Mouse (Mus musculus) forebrain, embryonic 13.5 days (tissue): ENCODE results near the gene Vps36. TPM values are rescaled to one million over a fixed set of nuclear protein-coding genes. Genes with fewer than 3 reads are reported as not detected.

Source experiments
- ATAC-seq: fragments of 200-750 bp; cut with Nextera tagmentation; 2 replicates; pipeline ENCODE4 v1.8.0; 2017
- H3K27ac ChIP-seq: fragments of 300-500 bp; sonication (generic); 2 replicates; pipeline ENCODE4 v1.5.1; 2015; ENCODE audit warnings: inconsistent platforms, mild to moderate bottlenecking, moderate library complexity
- H3K27me3 ChIP-seq: fragments of 300-500 bp; sonication (generic); 2 replicates; pipeline ENCODE4 v1.6.1; 2015; ENCODE audit warnings: mild to moderate bottlenecking, inconsistent platforms
- H3K36me3 ChIP-seq: fragments of 300-500 bp; sonication (generic); 2 replicates; pipeline ENCODE4 v1.6.1; 2015; ENCODE audit warnings: mild to moderate bottlenecking, inconsistent platforms; ENCODE audit not compliant: poor library complexity, severe bottlenecking
- H3K4me1 ChIP-seq: fragments of 300-500 bp; sonication (generic); 2 replicates; pipeline ENCODE4 v1.6.1; 2015; ENCODE audit warnings: inconsistent platforms
- H3K4me2 ChIP-seq: fragments of 300-500 bp; sonication (generic); 2 replicates; pipeline ENCODE4 v1.6.1; 2015; ENCODE audit warnings: inconsistent platforms, mild to moderate bottlenecking, moderate library complexity
- H3K4me3 ChIP-seq: fragments of 300-500 bp; sonication (generic); 2 replicates; pipeline ENCODE4 v1.5.1; 2015; ENCODE audit warnings: mild to moderate bottlenecking, inconsistent platforms
- H3K9ac ChIP-seq: fragments of 300-500 bp; sonication (generic); 2 replicates; pipeline ENCODE4 v1.6.1; 2015; ENCODE audit warnings: mild to moderate bottlenecking, inconsistent platforms
- H3K9me3 ChIP-seq: fragments of 300-500 bp; sonication (generic); replicated peaks from 2 replicates; pipeline ENCODE4 v1.6.1; 2016; ENCODE audit warnings: inconsistent platforms
- WGBS: fragments of 180-500 bp; shearing (Covaris S2); methylation state at CpG from one replicate; pipeline ENCODE4 v1.1.7; 2015; 5-methylcytosine and 5-hydroxymethylcytosine counted together
- polyA plus RNA-seq: library from polyadenylated mRNA; unstranded; fragments of >200 nt; fragmentation: Nextera tagmentation; extraction: Ambion mirVana; gene quantifications from 2 replicates; pipeline ENCODE4 v1.2.1, GENCODE M21; 2015

The Vps36 gene
- polyA plus RNA-seq, 1 experiment from 2014 or later = 43.2 TPM

DNA sequence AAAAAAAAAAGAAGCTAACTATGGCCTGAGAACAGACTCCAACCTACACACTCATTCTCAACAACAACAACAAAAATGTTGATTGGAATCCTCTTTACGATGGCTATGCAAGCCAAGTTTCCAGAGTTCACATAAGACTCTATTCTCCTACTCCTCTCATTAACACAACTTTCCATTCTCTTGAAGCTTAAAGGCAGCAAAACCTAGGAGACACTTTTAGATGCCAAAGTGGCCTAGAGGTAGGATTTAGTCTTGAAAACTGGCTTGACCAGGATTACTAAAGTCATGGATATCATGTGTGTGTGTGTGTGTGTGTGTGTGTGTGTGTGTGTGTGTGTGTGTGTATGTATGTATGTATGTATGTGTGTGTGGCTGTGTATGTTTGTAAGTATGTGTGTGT is 72.6 kb downstream of the Vps36 start:
- WGBS = 77% methylated on average over 1 of the region's 1 CpGs
- H3K9ac ChIP-seq = no peak overlapping the region

DNA sequence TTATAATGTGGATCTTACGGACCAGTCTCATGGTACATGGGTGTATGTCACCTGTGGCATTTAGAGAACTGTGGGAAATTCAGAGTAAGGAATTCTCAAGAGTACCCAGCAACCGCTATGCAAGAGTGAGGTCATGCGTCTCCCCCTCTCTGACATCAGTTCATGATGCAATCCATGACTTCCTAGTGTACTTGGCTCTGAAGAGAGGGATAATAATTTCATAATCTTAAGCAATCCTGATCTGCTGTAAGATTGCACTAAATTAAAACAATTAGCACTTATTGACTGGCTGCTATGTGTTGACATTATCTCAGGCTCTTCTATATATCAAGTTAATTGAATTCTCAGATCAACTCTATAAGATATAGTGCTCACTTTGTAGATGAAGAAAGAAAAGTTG is 74.2 kb downstream of the Vps36 start:
- H3K4me1 ChIP-seq = no peaks in the 10 kb centered on the region
- H3K4me3 ChIP-seq = no peak overlapping the region
- H3K9ac ChIP-seq = no peak overlapping the region
- H3K4me2 ChIP-seq = no peak overlapping the region
- no peaks in the 10 kb centered on the region for H3K27me3 ChIP-seq
- H3K36me3 ChIP-seq = no peaks in the 10 kb centered on the region
- ATAC-seq = no peak
- H3K27ac ChIP-seq = no peak overlapping the region
- no peaks in the 10 kb centered on the region for H3K9me3 ChIP-seq
- 94% methylated on average over 3 of the region's 3 CpGs for WGBS

More for the DNA sequence above, 72.6 kb downstream of the Vps36 start:
- H3K27me3 ChIP-seq = no peaks in the 10 kb centered on the region
- no peak for ATAC-seq
- H3K4me2 ChIP-seq = no peak overlapping the region
- no peaks in the 10 kb centered on the region for H3K9me3 ChIP-seq
- H3K27ac ChIP-seq = no peak overlapping the region
- H3K4me1 ChIP-seq = no peaks in the 10 kb centered on the region
- H3K4me3 ChIP-seq = no peak overlapping the region
- no peaks in the 10 kb centered on the region for H3K36me3 ChIP-seq

Other genes with a start within 250 kb of the Vps36 start
- not detected in 2 replicates for gene Defb13, start 246.0 kb upstream of the Vps36 start, polyA plus RNA-seq
- gene Fam90a1a, start 234.1 kb upstream of the Vps36 start, polyA plus RNA-seq = not detected in 2 replicates
- gene Ccdc70, start 223.0 kb upstream of the Vps36 start, polyA plus RNA-seq = not detected in 2 replicates
- 1.3 TPM in 2 replicates for gene Atp7b, start 132.5 kb upstream of the Vps36 start, polyA plus RNA-seq
- 28.9 and 29.6 TPM in 2 replicates for gene Alg11, start 132.1 kb upstream of the Vps36 start, polyA plus RNA-seq
- gene Nek5, start 67.8 kb upstream of the Vps36 start, polyA plus RNA-seq = 0.26 and 0.62 TPM in 2 replicates
- 7.0 and 7.2 TPM in 2 replicates for gene Nek3, start 26.4 kb upstream of the Vps36 start, polyA plus RNA-seq
- gene Ckap2, start 7.0 kb upstream of the Vps36 start, polyA plus RNA-seq = 49.3 and 51.4 TPM in 2 replicates
- 5.9 and 6.6 TPM in 2 replicates for gene Thsd1, start 34.5 kb downstream of the Vps36 start, polyA plus RNA-seq
- not detected in 2 replicates for gene Tpte, start 90.6 kb downstream of the Vps36 start, polyA plus RNA-seq
- 9.4 and 11.8 TPM in 2 replicates for gene Slc25a15, start 205.8 kb downstream of the Vps36 start, polyA plus RNA-seq
- gene Mrps31, start 218.6 kb downstream of the Vps36 start, polyA plus RNA-seq = 39.4 and 40.2 TPM in 2 replicates